Mouse (Mus musculus): ENCODE measurements at regions not wholly inside any gene's neighbourhood (a gene's known extent, or its start where the extent isn't known, plus 50 kb on each side); places are given as distances from the start of the nearest gene placed in this dataset.

DNA sequence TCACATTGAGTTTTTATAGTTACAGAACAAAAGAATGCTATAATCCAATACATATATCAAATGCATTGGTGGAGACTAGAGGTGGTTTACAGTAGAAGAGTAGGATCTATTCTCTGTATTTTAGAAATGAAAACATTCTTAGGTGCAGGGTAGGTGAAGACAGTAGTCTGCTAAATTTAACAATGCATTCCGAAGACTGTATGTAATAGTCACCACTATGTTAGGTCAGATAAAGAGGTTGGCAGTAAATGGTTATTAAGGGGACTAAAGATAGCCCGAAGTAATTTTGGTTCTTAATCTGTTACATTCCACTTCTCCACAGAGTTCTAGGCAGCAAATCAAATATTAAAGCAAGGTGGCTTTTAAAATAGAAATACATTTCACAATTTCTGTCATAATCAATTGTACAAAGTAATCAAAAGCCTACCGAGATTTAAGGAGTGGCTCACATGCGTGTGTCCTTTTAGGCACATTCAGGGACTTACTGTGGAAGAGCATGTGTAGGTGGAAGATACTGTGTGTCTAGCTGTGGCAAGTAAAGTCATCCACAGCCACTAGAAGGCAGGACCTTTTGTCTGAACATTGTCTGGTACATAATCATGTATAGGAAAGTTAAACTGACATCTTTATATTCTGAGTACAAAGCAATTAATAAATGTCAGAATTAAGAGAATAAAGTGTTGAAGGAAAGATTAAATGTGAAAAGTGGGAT lies 288.4 kb downstream of the Btg1 start:
- TF ChIP-seq CTCF (IDR thresholded peaks at IDR 0.05; ENCODE audit: low read depth) (no peak), EP300 (IDR thresholded peaks at IDR 0.05; ENCODE audit: low read depth) (no peak)

All from liver, embryonic 14.5 days (tissue).